In genomic region chr13:36530852-36531251, GRCm38 (mm10) we compare ENCODE assay signal across 19 mouse cellular contexts.
DNase-seq lines count a peak whose midpoint lies in the region; ATAC-seq lines count a peak whose summit lies in the region.
"Had no signal": no experiment of that assay in that cellular context is flagged by ENCODE, and none has a peak within 500 bp of the region (broad histone marks: within the 10 kb centered on the region; RNA-seq: fewer than 3 reads in every experiment).

No protein-coding gene starts in this region.

- H3K4me2 ChIP-seq in embryonic facial prominence, embryonic 12.5 days (replicated peaks): no peak overlapping the region
- H3K4me2 ChIP-seq: forebrain, embryonic 15.5 days; hindbrain, embryonic 15.5 days had no signal

- H3K27ac ChIP-seq in heart, embryonic 10.5 days: peak overlapping the region; percentile 56
- no peak overlapping the region for H3K27ac ChIP-seq in embryonic facial prominence, embryonic 12.5 days
- H3K27ac ChIP-seq: forebrain, embryonic 15.5 days; hindbrain, embryonic 15.5 days had no signal

- H3K36me3 ChIP-seq in heart, embryonic 10.5 days: no peaks in the 10 kb centered on the region
- no peaks in the 10 kb centered on the region for H3K36me3 ChIP-seq in embryonic facial prominence, embryonic 12.5 days
- H3K36me3 ChIP-seq: forebrain, embryonic 15.5 days; hindbrain, embryonic 15.5 days had no signal

- H3K9ac ChIP-seq in embryonic facial prominence, embryonic 12.5 days: no peak overlapping the region
- H3K9ac ChIP-seq: forebrain, embryonic 15.5 days; hindbrain, embryonic 15.5 days had no signal

- H3K4me1 ChIP-seq in heart, embryonic 10.5 days: peaks cover 47% of the 10 kb centered on the region
- H3K4me1 ChIP-seq in embryonic facial prominence, embryonic 12.5 days: 0 out of 2 replicates have a peak, but pooled peaks cover 3% of the 10 kb centered on the region

- peak; percentile 50 for ATAC-seq in embryonic facial prominence, embryonic 12.5 days (ENCODE audit: insufficient number of reproducible peaks, insufficient read depth, low FRiP score, low TSS enrichment)
- ATAC-seq in granulocyte monocyte progenitor cell, adult 5-6 weeks (replicated peaks; ENCODE audit: poor library complexity, severe bottlenecking): no peak
- ATAC-seq: forebrain, embryonic 15.5 days; intestine, postnatal 0 days; midbrain, embryonic 16.5 days had no signal

- no peaks in the 10 kb centered on the region for H3K27me3 ChIP-seq in heart, embryonic 10.5 days (ENCODE audit: insufficient read depth, poor library complexity, severe bottlenecking)
- H3K27me3 ChIP-seq in embryonic facial prominence, embryonic 12.5 days: no peaks in the 10 kb centered on the region
- H3K27me3 ChIP-seq: forebrain, embryonic 15.5 days; hindbrain, embryonic 15.5 days had no signal

- no peak for DNase-seq in heart, embryonic 10.5 days (ENCODE audit: low spot score)
- DNase-seq in heart, adult 11 months: no peak
- peak; percentile 40 to 64 for DNase-seq in lung, adult 18-20 months
- DNase-seq in lung, postnatal 14 days: peak; percentile 13
- DNase-seq in cerebellum, postnatal 25 days: no peak
- DNase-seq: cerebellum, adult 2 months; heart, postnatal 4 days; kidney, postnatal 10 days; layer of hippocampus, postnatal 36 days; liver; right cerebral cortex, postnatal 4 days; thymus, postnatal 14 days had no signal

- no peak overlapping the region for H3K4me3 ChIP-seq in heart, embryonic 10.5 days
- H3K4me3 ChIP-seq in embryonic facial prominence, embryonic 12.5 days: no peak overlapping the region
- H3K4me3 ChIP-seq: forebrain, embryonic 15.5 days; hindbrain, embryonic 15.5 days; layer of hippocampus, adult 2 months had no signal

- no peaks in the 10 kb centered on the region for H3K9me3 ChIP-seq in heart, embryonic 10.5 days
- no peaks in the 10 kb centered on the region for H3K9me3 ChIP-seq in embryonic facial prominence, embryonic 12.5 days
- H3K9me3 ChIP-seq: forebrain, embryonic 15.5 days; hindbrain, embryonic 15.5 days had no signal

- WGBS in heart, embryonic 10.5 days: 100% methylated on average over 1 of the region's 1 CpGs
- WGBS in embryonic facial prominence, embryonic 12.5 days: 76% methylated on average over 1 of the region's 1 CpGs

Comparison
In these comparisons a context has a peak if more than half of its experiments do, and no peak if none do; other contexts are left out.
1. DNase-seq: peak in lung, adult 18-20 months (2 of 2) and lung, postnatal 14 days (single experiment); none in heart, embryonic 10.5 days (single experiment), heart, adult 11 months (single experiment) and cerebellum, postnatal 25 days (0 of 2).